In the genomic region with DNA sequence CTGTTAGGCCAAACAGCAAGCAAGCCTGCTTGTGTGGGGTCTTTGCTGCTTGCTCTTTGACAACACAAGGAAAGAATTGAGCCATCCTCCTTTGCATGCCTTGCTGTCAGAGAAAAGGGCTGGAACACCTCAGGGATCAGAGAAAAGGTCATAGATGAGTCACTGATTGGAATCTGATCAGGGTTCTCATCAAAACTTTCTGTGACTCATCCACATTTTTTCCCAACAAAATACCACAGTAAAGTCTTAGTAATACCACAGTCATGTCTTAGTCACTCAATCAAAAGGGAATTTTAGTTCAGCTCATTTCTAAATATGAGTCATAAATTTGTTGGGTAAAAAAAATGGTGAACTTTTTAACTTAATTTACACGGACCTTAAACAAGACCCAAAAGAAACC, we compare ENCODE assay signal across 21 mouse cellular contexts.
A peak's percentile ranks its signal among the peaks of the same experiment; 100 is the strongest.
DNase-seq lines count a peak whose midpoint lies in the region; TF ChIP-seq lines count a peak whose summit lies in the region.
"Had no signal": no experiment of that assay in that cellular context is flagged by ENCODE, and none has a peak within 500 bp of the region (broad histone marks: within the 10 kb centered on the region; RNA-seq: fewer than 3 reads in every experiment).

No protein-coding gene starts in this region.

- no peaks in the 10 kb centered on the region for H3K79me3 ChIP-seq in C2C12 (ENCODE audit: low read depth)

- no peak for TF ChIP-seq POLR2A in myocyte (IDR thresholded peaks at IDR 0.05; ENCODE audit: insufficient read length, low read depth)
- no peak for TF ChIP-seq POLR2A in heart, adult 2 months (IDR thresholded peaks at IDR 0.05; ENCODE audit: insufficient read depth, low read depth, low read length)

- WGBS in heart, adult 2 months = 44% methylated on average over 1 of the region's 1 CpGs

- H3K27ac ChIP-seq in heart, adult 2 months = no peak overlapping the region
- H3K27ac ChIP-seq: embryonic facial prominence, embryonic 13.5 days; forebrain, embryonic 15.5 days; hindbrain, embryonic 10.5 days; hindbrain, embryonic 15.5 days had no signal

- no peak for TF ChIP-seq CTCF in C2C12 (IDR thresholded peaks at IDR 0.05; ENCODE audit: control insufficient read depth, insufficient read depth, insufficient read length)
- no peak for TF ChIP-seq CTCF in heart, adult 2 months (IDR thresholded peaks at IDR 0.05)

- H3K27me3 ChIP-seq in C2C12 (ENCODE audit: control insufficient read depth, insufficient read depth, insufficient read length) (no peaks in the 10 kb centered on the region), myocyte (ENCODE audit: control insufficient read depth, insufficient read depth, insufficient read length) (no peaks in the 10 kb centered on the region)
- H3K27me3 ChIP-seq in heart, adult 2 months (ENCODE audit: control insufficient read depth, insufficient read depth, low read length) = no peaks in the 10 kb centered on the region
- H3K27me3 ChIP-seq: embryonic facial prominence, embryonic 13.5 days; forebrain, embryonic 15.5 days; heart, embryonic 12.5 days; hindbrain, embryonic 15.5 days had no signal

- H3K36me3 ChIP-seq in C2C12 (ENCODE audit: control insufficient read depth, insufficient read depth) = no peaks in the 10 kb centered on the region
- no peaks in the 10 kb centered on the region for H3K36me3 ChIP-seq in myocyte (ENCODE audit: control insufficient read depth, insufficient read depth)
- H3K36me3 ChIP-seq in heart, adult 2 months (ENCODE audit: control insufficient read depth, insufficient read depth, low read length) = no peaks in the 10 kb centered on the region
- H3K36me3 ChIP-seq: embryonic facial prominence, embryonic 13.5 days; forebrain, embryonic 15.5 days; heart, embryonic 12.5 days; hindbrain, embryonic 10.5 days; hindbrain, embryonic 15.5 days had no signal

- H3K4me3 ChIP-seq in C2C12 (ENCODE audit: insufficient read depth, poor library complexity, severe bottlenecking) (no peak overlapping the region), myocyte (no peak overlapping the region)
- H3K4me3 ChIP-seq in heart, adult 2 months = no peak overlapping the region
- H3K4me3 ChIP-seq: embryonic facial prominence, embryonic 13.5 days; erythroblast, embryonic 14.5 days; forebrain, embryonic 15.5 days; heart, embryonic 12.5 days; hindbrain, embryonic 10.5 days; hindbrain, embryonic 15.5 days had no signal

- intact Hi-C loops in heart, adult 2 months (cut with DNase I) = no loop called here

- TF ChIP-seq EP300 in heart, adult 2 months (IDR thresholded peaks at IDR 0.05; ENCODE audit: insufficient read depth, low read depth, low read length) = no peak

- H3ac ChIP-seq in C2C12 (ENCODE audit: control insufficient read depth, insufficient read length, low read depth) (no peak overlapping the region), myocyte (ENCODE audit: control insufficient read depth, insufficient read length) (no peak overlapping the region)

- peak; percentile 13 for DNase-seq in embryo, embryonic 10 days (ENCODE audit: low spot score)
- DNase-seq in embryo, embryonic 11 days = no peak
- DNase-seq in adipocyte (ENCODE audit: low spot score) = peak; percentile 3
- no peak for DNase-seq in lung, postnatal 14 days
- no peak for DNase-seq in heart, adult 2 months
- DNase-seq in right cerebral cortex, postnatal 14 days = no peak
- DNase-seq: adrenal gland, postnatal 36 days; B cell, adult 2 months; cerebellum, adult 11 months; cerebellum, adult 8-10 months; cerebellum, postnatal 14 days; gastrocnemius, postnatal 14 days; kidney, adult 9 months had no signal

- H3K9ac ChIP-seq in heart, adult 2 months (ENCODE audit: low read depth, low read length) = no peak overlapping the region
- H3K9ac ChIP-seq: embryonic facial prominence, embryonic 13.5 days; forebrain, embryonic 15.5 days; heart, embryonic 12.5 days; hindbrain, embryonic 15.5 days had no signal

- no peaks in the 10 kb centered on the region for H3K4me1 ChIP-seq in heart, adult 2 months (ENCODE audit: control insufficient read depth, insufficient read depth, low read length)
- H3K4me1 ChIP-seq: embryonic facial prominence, embryonic 13.5 days; heart, embryonic 12.5 days; hindbrain, embryonic 15.5 days had no signal

- no peaks in the 10 kb centered on the region for H3K79me2 ChIP-seq in C2C12 (ENCODE audit: control insufficient read depth, insufficient read depth)
- H3K79me2 ChIP-seq in myocyte (ENCODE audit: control insufficient read depth, insufficient read depth) = no peaks in the 10 kb centered on the region
- H3K79me2 ChIP-seq in heart, adult 2 months (replicated peaks; ENCODE audit: control insufficient read depth, insufficient read depth, low read length) = no peaks in the 10 kb centered on the region

- H3K4me2 ChIP-seq in myocyte (ENCODE audit: low read depth) = peak overlapping the region; percentile 8
- H3K4me2 ChIP-seq: embryonic facial prominence, embryonic 13.5 days; forebrain, embryonic 15.5 days; heart, embryonic 12.5 days; hindbrain, embryonic 15.5 days had no signal

TF ChIP-seq in C2C12, 6 proteins besides CTCF, POLR2A, EP300 and RAD21:
- TF ChIP-seq MYOD1 (IDR thresholded peaks at IDR 0.05; ENCODE audit: control insufficient read depth, insufficient read length, low read depth) = no peak
- TF ChIP-seq USF1 (IDR thresholded peaks at IDR 0.05; ENCODE audit: low read depth) = no peak
- no peak for TF ChIP-seq MYOG (IDR thresholded peaks at IDR 0.05; ENCODE audit: control insufficient read depth, extremely low read depth, insufficient read length)
- TF ChIP-seq CEBPB (IDR thresholded peaks at IDR 0.05; ENCODE audit: low read depth) = no peak
- TF ChIP-seq MAX (IDR thresholded peaks at IDR 0.05) = peak; percentile 15
- peak; percentile 100 for TF ChIP-seq FOSL1 (IDR thresholded peaks at IDR 0.05; ENCODE audit: insufficient read depth, low read length, poor library complexity, severe bottlenecking)

TF ChIP-seq in myocyte, 11 proteins besides CTCF, POLR2A, EP300 and RAD21:
- 0 out of 2 replicates have a peak, but pooled peaks have one; percentile 14 for TF ChIP-seq CEBPB (IDR thresholded peaks at IDR 0.05; ENCODE audit: insufficient read depth, poor library complexity, severe bottlenecking)
- TF ChIP-seq MAX (IDR thresholded peaks at IDR 0.05; ENCODE audit: low read depth) = no peak

Comparison
In these comparisons a context has a peak if more than half of its experiments do, and no peak if none do; other contexts are left out.
1. DNase-seq: peak in embryo, embryonic 10 days (single experiment) and adipocyte (single experiment); none in embryo, embryonic 11 days (single experiment), lung, postnatal 14 days (single experiment), heart, adult 2 months (0 of 2) and right cerebral cortex, postnatal 14 days (single experiment).